Mouse (Mus musculus): ENCODE results near the gene Slc5a5.

DNA sequence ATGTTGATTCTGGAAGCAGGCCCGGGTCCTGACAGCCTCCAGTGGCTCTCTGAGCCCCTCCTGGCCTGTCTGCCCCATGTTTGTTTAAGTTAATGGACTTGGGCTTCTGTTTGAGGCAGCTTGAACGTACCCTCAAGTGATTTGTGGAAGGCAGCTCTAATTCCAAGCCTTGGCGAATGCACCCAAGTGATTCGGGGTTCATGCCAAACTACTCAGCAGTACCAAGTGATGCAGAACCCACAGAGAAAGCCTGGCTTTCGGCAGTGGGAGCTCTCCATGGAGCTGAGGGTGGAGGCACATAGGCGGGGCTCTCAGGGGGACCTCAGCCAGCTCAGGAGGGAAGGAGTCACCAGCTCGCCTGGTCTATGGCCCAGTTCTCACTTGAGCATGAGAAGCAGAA, 42.2 kb upstream of the Slc5a5 start:
- no peak for TF ChIP-seq POLR2A (IDR thresholded peaks at IDR 0.05; ENCODE audit: control insufficient read depth, low read depth, low read length)
- TF ChIP-seq CTCF (IDR thresholded peaks at IDR 0.05; ENCODE audit: control insufficient read depth, insufficient read depth, insufficient replicate concordance, low read depth, low read length): no peak
